8 mouse cellular contexts compared by ENCODE assay signal in genomic region chr10:80656863-80657623, GRCm38 (mm10). TPM values are rescaled to one million over a fixed set of nuclear protein-coding genes. Genes with fewer than 3 reads are reported as not detected.
DNase-seq lines count a peak whose midpoint lies in the region; ATAC-seq and TF ChIP-seq lines count a peak whose summit lies in the region.

Gene Btbd2 (minus strand): TSS chr10:80657071.

- H3K4me3 ChIP-seq in intestine, embryonic 14.5 days (ENCODE audit: low read depth, low read length) = peak within 1 kb of the TSS; percentile 89
- peak within 1 kb of the TSS; percentile 87 for H3K4me3 ChIP-seq in liver, embryonic 13.5 days (replicated peaks)
- peak within 1 kb of the TSS; percentile 96 for H3K4me3 ChIP-seq in stomach, embryonic 14.5 days (ENCODE audit: low read depth, low read length)

- TF ChIP-seq POLR2A in brain, embryonic 14.5 days (IDR thresholded peaks at IDR 0.05; ENCODE audit: borderline replicate concordance, extremely low read depth, insufficient read depth, insufficient read length, poor library complexity, severe bottlenecking) = no peak

- peaks cover 14% of the 10 kb centered on the region for H3K4me1 ChIP-seq in intestine, embryonic 14.5 days (replicated peaks; ENCODE audit: control insufficient read depth, insufficient read depth, low read length)
- H3K4me1 ChIP-seq in liver, embryonic 13.5 days (replicated peaks) = peaks cover 61% of the 10 kb centered on the region
- peaks cover 17% of the 10 kb centered on the region for H3K4me1 ChIP-seq in stomach, embryonic 14.5 days (ENCODE audit: control insufficient read depth, insufficient read depth, low read length)

- 18% methylated on average over 15 of the region's 15 CpGs for WGBS in intestine, embryonic 14.5 days
- whole genome bisulfite sequencing in liver, embryonic 13.5 days (ENCODE audit: insufficient replicate concordance) = 33% methylated on average over 15 of the region's 15 CpGs
- WGBS in stomach, embryonic 14.5 days = 19% methylated on average over 15 of the region's 15 CpGs

- no peak for TF ChIP-seq CTCF in brain, embryonic 14.5 days (IDR thresholded peaks at IDR 0.05; ENCODE audit: borderline replicate concordance, extremely low read depth, insufficient read depth, insufficient read length)

- DNase-seq in lung, adult 18-20 months = peak; percentile 35 to 53
- DNase-seq in lung, postnatal 14 days = no peak
- DNase-seq in brain, embryonic 14.5 days (ENCODE audit: low read depth) = no peak
- DNase-seq in gastrocnemius, postnatal 36 days = no peak
- DNase-seq in intestine, embryonic 14.5 days (ENCODE audit: low spot score) = no peak
- peak; percentile 67 for DNase-seq in liver, embryonic 13.5 days
- no peak for DNase-seq in spleen, postnatal 14 days (ENCODE audit: low spot score in 2 of 2)

- intact Hi-C loops in gastrocnemius, postnatal 36 days (cut with DNase I) = no loop called here

- no peaks in the 10 kb centered on the region for H3K27me3 ChIP-seq in intestine, embryonic 14.5 days (replicated peaks; ENCODE audit: control insufficient read depth, insufficient read depth, low read length)
- H3K27me3 ChIP-seq in liver, embryonic 13.5 days = no peaks in the 10 kb centered on the region
- no peaks in the 10 kb centered on the region for H3K27me3 ChIP-seq in stomach, embryonic 14.5 days (ENCODE audit: control insufficient read depth, insufficient read depth, low read length)

- peak within 1 kb of the TSS; percentile 76 for H3K4me2 ChIP-seq in intestine, embryonic 14.5 days (ENCODE audit: low read length)
- peak within 1 kb of the TSS; percentile 93 for H3K4me2 ChIP-seq in liver, embryonic 13.5 days
- H3K4me2 ChIP-seq in stomach, embryonic 14.5 days (replicated peaks; ENCODE audit: low read depth, low read length) = peak within 1 kb of the TSS; percentile 91

- peak within 1 kb of the TSS; percentile 79 for H3K27ac ChIP-seq in intestine, embryonic 14.5 days (ENCODE audit: low read depth)
- H3K27ac ChIP-seq in liver, embryonic 13.5 days = peak within 1 kb of the TSS; percentile 88
- peak within 1 kb of the TSS; percentile 85 for H3K27ac ChIP-seq in stomach, embryonic 14.5 days (ENCODE audit: low read length)

- ATAC-seq in intestine, embryonic 14.5 days (replicated peaks; ENCODE audit: low FRiP score, low TSS enrichment, low read depth) = peak; percentile 24
- ATAC-seq in liver, embryonic 13.5 days (ENCODE audit: low read depth) = peak; percentile 61
- peak; percentile 15; the same call in 1 of the 2 replicates for ATAC-seq in stomach, embryonic 14.5 days (ENCODE audit: insufficient number of reproducible peaks, insufficient read depth, low FRiP score, low read depth)

- H3K9ac ChIP-seq in intestine, embryonic 14.5 days (ENCODE audit: low read length) = peak within 1 kb of the TSS; percentile 71
- H3K9ac ChIP-seq in liver, embryonic 13.5 days = peak within 1 kb of the TSS; percentile 95
- peak within 1 kb of the TSS; percentile 96 for H3K9ac ChIP-seq in stomach, embryonic 14.5 days (replicated peaks; ENCODE audit: low read depth, low read length)

- H3K36me3 ChIP-seq in intestine, embryonic 14.5 days (ENCODE audit: control insufficient read depth, insufficient read depth, low read length) = no peaks in the 10 kb centered on the region; the same call in 1 of the 2 replicates
- H3K36me3 ChIP-seq in liver, embryonic 13.5 days = no peaks in the 10 kb centered on the region
- no peaks in the 10 kb centered on the region for H3K36me3 ChIP-seq in stomach, embryonic 14.5 days (ENCODE audit: control insufficient read depth, insufficient read depth, low read length)

- no peaks in the 10 kb centered on the region for H3K9me3 ChIP-seq in intestine, embryonic 14.5 days (ENCODE audit: control insufficient read depth, low read length)
- no peaks in the 10 kb centered on the region for H3K9me3 ChIP-seq in liver, embryonic 13.5 days (replicated peaks)
- H3K9me3 ChIP-seq in stomach, embryonic 14.5 days (ENCODE audit: control insufficient read depth, low read depth, low read length) = no peaks in the 10 kb centered on the region

RNA-seq across cellular contexts. Expression of gene Btbd2, which starts in this region (rescaled TPM):
- polyA plus RNA-seq in brain, embryonic 14.5 days (2012; rRNA removed) = 91.9 and 113 TPM in 2 replicates
- total RNA-seq in gastrocnemius, postnatal 36 days (2021) = 10 to 100 TPM; 32.1 to 33.5 TPM
- 55.8 and 73.1 TPM in 2 replicates for polyA plus RNA-seq in intestine, embryonic 14.5 days (2014; fragmentation: Nextera tagmentation; extraction: Ambion mirVana)
- polyA plus RNA-seq in liver, embryonic 13.5 days (2015; fragmentation: Nextera tagmentation; extraction: Ambion mirVana) = 11.5 and 12.7 TPM in 2 replicates
- polyA plus RNA-seq in stomach, embryonic 14.5 days (2014; fragmentation: Nextera tagmentation; extraction: Ambion mirVana) = 46.3 and 64.2 TPM in 2 replicates

Comparison
In these comparisons a context has a peak if more than half of its experiments do, and no peak if none do; other contexts are left out.
1. DNase-seq: peak in lung, adult 18-20 months (2 of 2) and liver, embryonic 13.5 days (single experiment); none in lung, postnatal 14 days (single experiment), brain, embryonic 14.5 days (single experiment), gastrocnemius, postnatal 36 days (0 of 2), intestine, embryonic 14.5 days (single experiment) and spleen, postnatal 14 days (0 of 2).
2. Peak in every context shown above with its lines, with median percentiles within 50 percentile points of each other: ATAC-seq, H3K27ac ChIP-seq, H3K4me2 ChIP-seq, H3K4me3 ChIP-seq and H3K9ac ChIP-seq.